12 mouse cellular contexts compared by ENCODE assay signal in genomic region chr15:10818706-10819105, GRCm38 (mm10).
DNase-seq lines count a peak whose midpoint lies in the region; ATAC-seq and TF ChIP-seq lines count a peak whose summit lies in the region.
"Had no signal": no experiment of that assay in that cellular context is flagged by ENCODE, and none has a peak within 500 bp of the region (broad histone marks: within the 10 kb centered on the region; RNA-seq: fewer than 3 reads in every experiment).

No protein-coding gene starts in this region.

- TF ChIP-seq CTCF in lung, embryonic 14.5 days (IDR thresholded peaks at IDR 0.05; ENCODE audit: low read depth): no peak

- H3K4me2 ChIP-seq in heart, embryonic 16.5 days (ENCODE audit: low read depth, low read length): no peak overlapping the region
- H3K4me2 ChIP-seq in lung, embryonic 14.5 days: no peak overlapping the region
- no peak overlapping the region for H3K4me2 ChIP-seq in stomach, embryonic 15.5 days
- H3K4me2 ChIP-seq: midbrain, embryonic 15.5 days had no signal

- WGBS in heart, embryonic 16.5 days: 45% methylated on average over 1 of the region's 1 CpGs
- WGBS in lung, embryonic 14.5 days: 78% methylated on average over 1 of the region's 1 CpGs
- WGBS in stomach, embryonic 15.5 days: 94% methylated on average over 1 of the region's 1 CpGs

- H3K9me3 ChIP-seq in heart, embryonic 16.5 days (replicated peaks; ENCODE audit: control insufficient read depth, low read length): no peaks in the 10 kb centered on the region
- H3K9me3 ChIP-seq in lung, embryonic 14.5 days (ENCODE audit: low read depth, low read length): no peaks in the 10 kb centered on the region
- H3K9me3 ChIP-seq in stomach, embryonic 15.5 days: no peaks in the 10 kb centered on the region
- H3K9me3 ChIP-seq: midbrain, embryonic 15.5 days had no signal

- peak overlapping the region; percentile 59 for H3K27ac ChIP-seq in heart, embryonic 16.5 days (ENCODE audit: low read length)
- H3K27ac ChIP-seq in lung, embryonic 14.5 days (ENCODE audit: low read depth): peak overlapping the region; percentile 3; the same call in 1 of the 2 replicates
- peak overlapping the region; percentile 54 for H3K27ac ChIP-seq in brown adipose tissue, adult 24 weeks (replicated peaks; ENCODE audit: low read depth, low read length)
- 0 out of 2 replicates have a peak overlapping the region, but pooled peaks have one; percentile 36 for H3K27ac ChIP-seq in stomach, embryonic 15.5 days
- H3K27ac ChIP-seq: hindbrain, postnatal 0 days; midbrain, embryonic 15.5 days had no signal

- no peak for ATAC-seq in heart, embryonic 16.5 days (replicated peaks; ENCODE audit: extremely low read depth, insufficient read depth, low FRiP score)
- ATAC-seq in lung, embryonic 14.5 days (ENCODE audit: insufficient read depth): peak; percentile 28; the same call in 1 of the 2 replicates
- no peak for ATAC-seq in stomach, embryonic 15.5 days (ENCODE audit: insufficient read depth, low FRiP score, low read depth)
- ATAC-seq: forebrain, embryonic 14.5 days; midbrain, embryonic 15.5 days had no signal

- H3K4me1 ChIP-seq in heart, embryonic 16.5 days (ENCODE audit: control insufficient read depth, insufficient read depth, low read length): peaks cover 6% of the 10 kb centered on the region
- no peaks in the 10 kb centered on the region for H3K4me1 ChIP-seq in lung, embryonic 14.5 days (ENCODE audit: insufficient read depth)
- peaks cover 8% of the 10 kb centered on the region; the same call in 1 of the 2 replicates for H3K4me1 ChIP-seq in brown adipose tissue, adult 24 weeks (ENCODE audit: control insufficient read depth, insufficient read depth, insufficient read length, low read length)
- no peaks in the 10 kb centered on the region for H3K4me1 ChIP-seq in stomach, embryonic 15.5 days

- H3K4me3 ChIP-seq in heart, embryonic 16.5 days (ENCODE audit: low read length): no peak overlapping the region
- H3K4me3 ChIP-seq in lung, embryonic 14.5 days (ENCODE audit: low read depth, low read length): no peak overlapping the region
- H3K4me3 ChIP-seq in brown adipose tissue, adult 24 weeks (ENCODE audit: insufficient read depth, low read depth, low read length): no peak overlapping the region
- H3K4me3 ChIP-seq in stomach, embryonic 15.5 days (replicated peaks): no peak overlapping the region
- H3K4me3 ChIP-seq: midbrain, embryonic 15.5 days had no signal

- no peaks in the 10 kb centered on the region for H3K27me3 ChIP-seq in heart, embryonic 16.5 days (ENCODE audit: control insufficient read depth, insufficient read depth, low read length)
- no peaks in the 10 kb centered on the region for H3K27me3 ChIP-seq in lung, embryonic 14.5 days (ENCODE audit: insufficient read depth, low read length)
- no peaks in the 10 kb centered on the region for H3K27me3 ChIP-seq in stomach, embryonic 15.5 days (replicated peaks)
- H3K27me3 ChIP-seq: midbrain, embryonic 15.5 days had no signal

- no peaks in the 10 kb centered on the region for H3K36me3 ChIP-seq in heart, embryonic 16.5 days (ENCODE audit: control insufficient read depth, insufficient read depth)
- H3K36me3 ChIP-seq in lung, embryonic 14.5 days (ENCODE audit: insufficient read depth): no peaks in the 10 kb centered on the region
- no peaks in the 10 kb centered on the region for H3K36me3 ChIP-seq in stomach, embryonic 15.5 days
- H3K36me3 ChIP-seq: midbrain, embryonic 15.5 days had no signal

- no peak overlapping the region for H3K9ac ChIP-seq in heart, embryonic 16.5 days (ENCODE audit: low read length)
- no peak overlapping the region for H3K9ac ChIP-seq in lung, embryonic 14.5 days
- no peak overlapping the region for H3K9ac ChIP-seq in stomach, embryonic 15.5 days
- H3K9ac ChIP-seq: midbrain, embryonic 15.5 days had no signal

- DNase-seq in heart, adult 8-10 months (ENCODE audit: low spot score): no peak
- DNase-seq in lung, embryonic 14.5 days: no peak
- DNase-seq in lung, postnatal 25 days (ENCODE audit: low spot score): no peak
- no peak for DNase-seq in adrenal gland, postnatal 4 days (ENCODE audit: low spot score in 2 of 2)
- DNase-seq: cerebellum, adult 9-10 months; thymus, postnatal 36 days had no signal

Comparison
In these comparisons a context has a peak if more than half of its experiments do, and no peak if none do; other contexts are left out.
1. H3K27ac ChIP-seq: peak in every context shown above with its lines; median percentile 59 in heart, embryonic 16.5 days; 54 in brown adipose tissue, adult 24 weeks; 36 in stomach, embryonic 15.5 days; 3 in lung, embryonic 14.5 days.